Mouse (Mus musculus) liver, embryonic 14.5 days (tissue): ENCODE results near the gene Sfxn1. TPM values are rescaled to one million over a fixed set of nuclear protein-coding genes. Genes with fewer than 3 reads are reported as not detected.

Experiments used
- ATAC-seq: fragments of 200-750 bp; cut with Nextera tagmentation; 2 replicates; pipeline ENCODE4 v1.8.0; 2017; ENCODE audit warnings: moderate number of reproducible peaks, mild to moderate bottlenecking, moderate library complexity; ENCODE audit not compliant: insufficient read depth
- DNase-seq, 3 experiments: peaks; one replicate each; pipeline ENCODE4 v3.0.0-alpha.2; 2012 to 2013; ENCODE audit warnings: low read depth in 3 of 3, low spot score in 3 of 3
- H3K27ac ChIP-seq: fragments of 300-500 bp; sonication (generic); 2 replicates; pipeline ENCODE4 v1.5.1; 2014; ENCODE audit warnings: moderate library complexity, mild to moderate bottlenecking, control low read depth, inconsistent platforms
- H3K27me3 ChIP-seq: fragments of 300-500 bp; sonication (generic); 2 replicates; pipeline ENCODE4 v1.6.1; 2014; ENCODE audit warnings: mild to moderate bottlenecking, low read length, moderate library complexity; ENCODE audit not compliant: control insufficient read depth, insufficient read depth
- H3K36me3 ChIP-seq: fragments of 300-500 bp; sonication (generic); replicated peaks from 2 replicates; pipeline ENCODE4 v1.6.1; 2014; ENCODE audit warnings: low read depth; ENCODE audit not compliant: control insufficient read depth, insufficient read depth
- H3K4me1 ChIP-seq, 2 experiments: fragments of 200-500 bp in 1 of 2; fragments of 300-500 bp in 1 of 2; sonication (generic) in 1 of 2; replicated peaks; 2 replicates each; pipeline ENCODE4 v1.6.1; 2012 to 2014; ENCODE audit warnings: antibody characterized with exemption in 1 of 2, inconsistent platforms in 1 of 2, low read length in 1 of 2; ENCODE audit not compliant: control insufficient read depth in 2 of 2, insufficient read depth in 2 of 2
- H3K4me2 ChIP-seq: fragments of 300-500 bp; sonication (generic); 2 replicates; pipeline ENCODE4 v1.6.1; 2014; ENCODE audit warnings: low read depth, mild to moderate bottlenecking, control low read depth, moderate library complexity
- H3K4me3 ChIP-seq, 2 experiments: fragments of 200-500 bp in 1 of 2; fragments of 300-500 bp in 1 of 2; sonication (generic) in 1 of 2; 2 replicates each; pipeline ENCODE4 v1.5.1; 2012 to 2014; ENCODE audit warnings: low read depth in 2 of 2, low read length in 2 of 2, mild to moderate bottlenecking in 2 of 2, control low read depth in 1 of 2, inconsistent platforms in 1 of 2, moderate library complexity in 1 of 2; ENCODE audit not compliant: insufficient read depth in 1 of 2
- H3K9ac ChIP-seq: fragments of 300-500 bp; sonication (generic); replicated peaks from 2 replicates; pipeline ENCODE4 v1.6.1; 2014; ENCODE audit warnings: mild to moderate bottlenecking, control low read depth, moderate library complexity
- H3K9me3 ChIP-seq: fragments of 300-500 bp; sonication (generic); 2 replicates; pipeline ENCODE4 v1.6.1; 2016; ENCODE audit warnings: low read length, mixed read lengths; ENCODE audit not compliant: control insufficient read depth
- CTCF ChIP-seq: IDR thresholded peaks from 2 replicates; pipeline ENCODE4 v1.5.1; 2016; ENCODE audit warnings: antibody characterized with exemption, low read depth, control low read depth
- EP300 ChIP-seq: IDR thresholded peaks from 2 replicates; pipeline ENCODE4 v1.6.1; 2016; ENCODE audit warnings: antibody characterized with exemption, low read depth
- WGBS: fragments of 180-500 bp; shearing (Covaris S2); extraction: QIAGEN DNeasy Blood & Tissue Kit; methylation state at CpG from one replicate; pipeline ENCODE4 v1.1.7; 2014; ENCODE audit not compliant: insufficient replicate concordance; 5-methylcytosine and 5-hydroxymethylcytosine counted together
- polyA plus RNA-seq, 2 experiments: library from polyadenylated mRNA; depleted of rRNA in 1 of 2; stranded (reverse) in 1 of 2; unstranded in 1 of 2; fragments of >200 nt; fragmentation: Nextera tagmentation in 1 of 2; extraction: Ambion mirVana in 1 of 2; gene quantifications; 2 replicates each; pipeline versions ENCODE4 v1.2.1 to v1.2.3; 2012 to 2014

Gene Sfxn1
- polyA plus RNA-seq, 2 experiments, result 26.9 to 62.7 TPM

- DNase-seq (no peak), ATAC-seq (no peak)
- H3K9ac ChIP-seq, result no peak overlapping the region
- H3K36me3 ChIP-seq, result peaks cover under 1% of the 10 kb centered on the region
- no peaks in the 10 kb centered on the region for H3K27me3 ChIP-seq
- no peak overlapping the region for H3K27ac ChIP-seq
- no peaks in the 10 kb centered on the region for H3K9me3 ChIP-seq
- H3K4me3 ChIP-seq, result no peak overlapping the region
- no peak for TF ChIP-seq CTCF
- no peak for TF ChIP-seq EP300
- peaks cover 0 to 40% of the 10 kb centered on the region in 2 experiments; a peak in 3 of 4 replicates for H3K4me1 ChIP-seq
- 47% methylated on average over 1 of the region's 1 CpGs for WGBS
- no peak overlapping the region for H3K4me2 ChIP-seq
Observed at GRCm38 (mm10) chr13:54080785-54081184, 9.1 kb downstream of the Sfxn1 start.

- DNase-seq (no peak), ATAC-seq (no peak)
- Histone ChIP-seq H3K36me3 (peaks cover 20% of the 10 kb centered on the region), H3K4me2 (no peak overlapping the region), H3K9ac (no peak overlapping the region), H3K4me3 (no peak overlapping the region), H3K9me3 (no peaks in the 10 kb centered on the region), H3K27ac (no peak overlapping the region), H3K4me1 (peaks cover 0 to 23% of the 10 kb centered on the region in 2 experiments; a peak in 3 of 4 replicates), H3K27me3 (no peaks in the 10 kb centered on the region)
- WGBS, result 34% methylated on average over 5 of the region's 5 CpGs
- TF ChIP-seq EP300 (no peak), CTCF (no peak)
Observed at GRCm38 (mm10) chr13:54082946-54083345, 11.3 kb downstream of the Sfxn1 start.

GRCm38 (mm10) chr13:54084178-54084577 is 12.5 kb downstream of the Sfxn1 start:
- no peak overlapping the region for H3K4me2 ChIP-seq
- H3K36me3 ChIP-seq, result peaks cover 31% of the 10 kb centered on the region
- no peaks in the 10 kb centered on the region for H3K27me3 ChIP-seq
- no peak overlapping the region for H3K9ac ChIP-seq
- H3K27ac ChIP-seq, result no peak overlapping the region
- no peak for TF ChIP-seq CTCF
- no peak for TF ChIP-seq EP300
- no peak for DNase-seq
- peaks cover 0 to 15% of the 10 kb centered on the region in 2 experiments; a peak in 3 of 4 replicates for H3K4me1 ChIP-seq
- WGBS, result 71% methylated on average over 4 of the region's 4 CpGs
- no peaks in the 10 kb centered on the region for H3K9me3 ChIP-seq
- H3K4me3 ChIP-seq, result no peak overlapping the region
- no peak for ATAC-seq

- H3K27me3 ChIP-seq, result no peaks in the 10 kb centered on the region
- DNase-seq (no peak), ATAC-seq (no peak)
- TF ChIP-seq CTCF (no peak), EP300 (no peak)
- H3K9ac ChIP-seq, result no peak overlapping the region
- H3K4me1 ChIP-seq, result peaks cover 0 to 13% of the 10 kb centered on the region in 2 experiments; a peak in 3 of 4 replicates
- no peak overlapping the region for H3K4me3 ChIP-seq
- 83% methylated on average over 5 of the region's 5 CpGs for WGBS
- H3K9me3 ChIP-seq, result no peaks in the 10 kb centered on the region
- peaks cover 37% of the 10 kb centered on the region for H3K36me3 ChIP-seq
- no peak overlapping the region for H3K27ac ChIP-seq
- H3K4me2 ChIP-seq, result no peak overlapping the region
Observed at GRCm38 (mm10) chr13:54084826-54085225, 13.2 kb downstream of the Sfxn1 start.

- no peak overlapping the region for H3K27ac ChIP-seq
- no peak overlapping the region for H3K4me3 ChIP-seq
- H3K9me3 ChIP-seq, result no peaks in the 10 kb centered on the region
- peaks cover 0 to 11% of the 10 kb centered on the region in 2 experiments; a peak in 3 of 4 replicates for H3K4me1 ChIP-seq
- H3K36me3 ChIP-seq, result peaks cover 42% of the 10 kb centered on the region
- ATAC-seq, result no peak
- DNase-seq, result no peak
- H3K4me2 ChIP-seq, result no peak overlapping the region
- TF ChIP-seq EP300, result no peak
- TF ChIP-seq CTCF, result no peak
- no peaks in the 10 kb centered on the region for H3K27me3 ChIP-seq
- WGBS, result 84% methylated on average over 18 of the region's 18 CpGs
- no peak overlapping the region for H3K9ac ChIP-seq
Observed at GRCm38 (mm10) chr13:54085266-54085665, 13.6 kb downstream of the Sfxn1 start.
